Mouse (Mus musculus): ENCODE results near the gene Map4k1.

DNA sequence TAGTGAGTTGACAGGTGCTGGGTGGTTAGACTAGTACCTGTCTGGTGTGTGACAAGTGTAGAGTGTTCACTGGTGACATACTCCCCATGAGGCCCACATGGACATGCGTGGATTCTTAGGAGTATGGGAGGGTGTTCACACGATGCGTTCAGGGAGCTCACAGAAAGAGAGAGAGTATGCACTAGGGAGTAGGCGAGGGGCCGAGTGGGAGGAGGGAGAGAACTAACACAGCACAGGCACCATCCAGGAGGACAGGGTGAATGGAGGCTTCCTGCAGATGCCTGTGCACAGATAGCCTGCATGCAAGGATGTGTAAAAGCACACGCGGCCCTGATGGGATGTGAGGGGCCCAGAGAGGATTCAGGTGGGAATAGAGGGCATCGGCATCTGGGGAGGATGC is 40.6 kb downstream of the Map4k1 start:
- TF ChIP-seq CTCF (IDR thresholded peaks at IDR 0.05; ENCODE audit: insufficient read depth, low read length) (no peak), POLR2A (IDR thresholded peaks at IDR 0.05; ENCODE audit: borderline replicate concordance, extremely low read depth, low read depth, low read length) (no peak)
